Mouse (Mus musculus) spleen, postnatal 36 days (tissue): ENCODE measurements around the gene Elfn1.
"Not testable (repeated sequence)": the region's sequence is repeated elsewhere in the genome, so short reads cannot be mapped to it uniquely, and the experiment has no call there.

ENCODE experiments used
- DNase-seq, 2 experiments: peaks; one replicate each; pipeline ENCODE4 v3.0.0; 2022; ENCODE audit warnings: low spot score in 2 of 2, mixed read lengths in 1 of 2

Elfn1 gene

GRCm38 (mm10) chr5:139970186-139970631, 62.5 kb downstream of the Elfn1 start:
- DNase-seq, result peak in 1 of 2 experiments; percentile 11

- no peak for DNase-seq
These were observed 68.8 kb downstream of the Elfn1 start for GRCm38 (mm10) chr5:139976584-139976983.

- no peak for DNase-seq
These were observed 69.7 kb downstream of the Elfn1 start for GRCm38 (mm10) chr5:139977476-139977875.

GRCm38 (mm10) chr5:139978525-139979276, 71.0 kb downstream of the Elfn1 start:
- DNase-seq, result no peak

GRCm38 (mm10) chr5:139979371-139979770, 71.6 kb downstream of the Elfn1 start:
- DNase-seq, result no peak

GRCm38 (mm10) chr5:139981976-139982375, 74.2 kb downstream of the Elfn1 start:
- DNase-seq, result no peak

GRCm38 (mm10) chr5:139985073-139985746, 77.5 kb downstream of the Elfn1 start:
- no peak for DNase-seq

- DNase-seq, result no peak
These were observed 83.8 kb downstream of the Elfn1 start for GRCm38 (mm10) chr5:139991531-139991930.

- not testable (repeated sequence) for DNase-seq
These were observed 90.6 kb downstream of the Elfn1 start for GRCm38 (mm10) chr5:139998321-139998720.

GRCm38 (mm10) chr5:139998916-139999315, 91.2 kb downstream of the Elfn1 start:
- no peak for DNase-seq

- DNase-seq, result no peak
These were observed 94.8 kb downstream of the Elfn1 start for GRCm38 (mm10) chr5:140002541-140002940.

- DNase-seq, result no peak
These were observed 99.1 kb downstream of the Elfn1 start for GRCm38 (mm10) chr5:140006861-140007260.

- DNase-seq, result no peak
These were observed 100.1 kb downstream of the Elfn1 start for GRCm38 (mm10) chr5:140007656-140008522.

- DNase-seq, result no peak
These were observed 100.7 kb downstream of the Elfn1 start for GRCm38 (mm10) chr5:140008523-140008806.

- DNase-seq, result no peak
These were observed 101.4 kb downstream of the Elfn1 start for GRCm38 (mm10) chr5:140009083-140009655.

- no peak for DNase-seq
These were observed 102.7 kb downstream of the Elfn1 start for GRCm38 (mm10) chr5:140010405-140010804.

- DNase-seq, result peak; percentile 32 to 41
These were observed 104.7 kb downstream of the Elfn1 start for GRCm38 (mm10) chr5:140012286-140012967.

GRCm38 (mm10) chr5:140013652-140014051, 105.9 kb downstream of the Elfn1 start:
- DNase-seq, result no peak

- DNase-seq, result no peak
These were observed 109.2 kb downstream of the Elfn1 start for GRCm38 (mm10) chr5:140016896-140017295.

- DNase-seq, result no peak
These were observed 111.0 kb downstream of the Elfn1 start for GRCm38 (mm10) chr5:140018780-140019179.

GRCm38 (mm10) chr5:140019616-140020015, 111.9 kb downstream of the Elfn1 start:
- DNase-seq, result no peak
